Mouse (Mus musculus) cortical plate, adult 2 months (tissue): Measurements from ENCODE around the gene Rab24.

Experiments used
- CTCF ChIP-seq: fragments of 200-500 bp; IDR thresholded peaks from 2 replicates; pipeline ENCODE4 v1.5.1; 2011; ENCODE audit warnings: mild to moderate bottlenecking, control low read depth, low read length; ENCODE audit not compliant: insufficient read depth; ENCODE audit errors: extremely low read depth
- POLR2A ChIP-seq: fragments of 200-500 bp; IDR thresholded peaks from 2 replicates; pipeline ENCODE4 v1.6.1; 2011; ENCODE audit warnings: mild to moderate bottlenecking, low read length, control low read depth; ENCODE audit not compliant: insufficient read depth; ENCODE audit errors: extremely low read depth

DNA sequence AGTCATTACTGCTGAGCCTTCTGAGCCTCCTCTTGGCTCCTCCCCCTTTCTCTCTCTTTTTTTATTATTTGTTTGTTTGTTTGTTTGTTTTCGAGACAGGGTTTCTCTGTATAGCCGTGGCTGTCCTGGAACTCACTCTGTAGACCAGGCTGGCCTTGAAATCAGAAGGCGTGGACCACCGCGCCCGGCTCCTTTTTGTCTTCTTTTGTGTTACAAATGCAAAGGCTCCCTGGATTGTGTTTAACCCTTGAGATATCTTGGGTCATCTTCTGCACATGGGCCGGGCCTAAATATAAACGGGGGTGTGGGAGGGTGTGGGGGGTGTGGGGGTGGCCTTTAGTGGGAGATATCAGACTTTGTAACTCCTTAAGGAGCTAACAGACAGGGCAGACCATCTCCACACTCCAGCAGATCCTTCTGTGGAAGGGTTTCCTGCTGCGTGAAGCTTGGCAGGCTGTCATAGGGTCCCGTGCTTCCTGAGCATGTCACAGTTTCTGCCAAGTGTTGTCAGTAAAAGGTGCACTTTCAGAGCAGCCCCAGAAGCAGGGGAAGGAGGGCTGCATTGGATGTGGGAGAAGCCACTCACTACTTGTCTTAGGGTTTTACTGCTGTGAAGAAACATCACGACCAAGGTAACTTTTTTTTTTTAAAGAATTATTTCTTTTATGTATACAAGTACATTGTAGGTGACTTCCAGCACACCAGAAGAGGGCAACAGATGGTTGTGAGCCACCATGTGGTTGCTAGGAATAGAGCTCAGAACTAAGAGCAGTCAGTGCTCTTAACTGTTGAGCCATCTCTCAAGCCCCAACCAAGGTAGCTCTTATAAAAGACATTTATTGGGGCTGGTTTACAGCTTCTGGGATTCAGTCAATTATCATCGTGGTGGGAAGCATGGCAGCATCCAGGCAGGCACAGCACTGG is 16.6 kb upstream of the Rab24 start:
- TF ChIP-seq CTCF = no peak
- no peak for TF ChIP-seq POLR2A
